Mouse (Mus musculus) urinary bladder, postnatal 36 days (tissue): ENCODE measurements around the gene Krt36.

Experiments
- DNase-seq, 2 experiments: peaks; one replicate each; pipeline ENCODE4 v3.0.0; 2022; ENCODE audit warnings: low spot score in 2 of 2, mixed read lengths in 1 of 2

The Krt36 gene

GRCm38 (mm10) chr11:100105576-100106122 lies at the start of gene Krt36:
TSS of gene Krt36 (minus strand) at chr11:100105626.
- DNase-seq, result no peak

DNA sequence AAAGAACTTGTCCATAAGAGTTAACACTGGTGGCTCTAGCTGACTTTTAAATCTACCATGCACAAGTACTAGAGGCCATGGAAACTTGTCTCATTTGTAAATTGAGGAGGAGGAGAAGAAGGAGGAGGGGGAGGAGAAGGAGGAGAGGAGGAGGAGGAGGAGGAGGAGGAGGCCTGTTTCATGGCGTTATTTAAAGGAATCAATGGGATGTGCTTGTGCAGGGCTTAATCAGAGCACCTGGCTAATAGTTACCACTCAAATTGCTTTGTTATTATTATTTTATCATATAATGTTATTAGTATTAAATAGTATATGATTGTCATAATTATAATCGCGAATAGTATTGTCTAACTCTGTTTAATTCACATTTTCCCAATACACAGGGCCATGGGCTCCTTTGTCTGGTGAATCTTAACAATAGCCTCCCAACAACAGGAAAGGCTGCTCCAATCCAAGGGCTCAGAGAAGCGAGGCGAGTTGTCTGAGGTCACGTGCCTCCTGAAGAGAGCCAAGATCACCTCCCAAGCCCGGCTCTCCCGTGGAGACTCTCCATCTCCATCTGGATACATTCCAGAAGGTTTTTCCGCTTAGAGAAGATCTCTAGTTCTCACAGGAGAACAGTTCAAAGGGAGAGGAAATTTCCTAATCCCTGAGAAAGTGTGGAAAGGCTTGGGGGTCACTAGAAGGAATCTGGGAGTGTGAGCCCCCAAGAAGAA lies 43.3 kb upstream of the Krt36 start, which contains the start of gene Krt19:
Gene Krt19 (minus strand): TSS at position 51 of the 716 bp plus-strand sequence.
- DNase-seq, result no peak

DNA sequence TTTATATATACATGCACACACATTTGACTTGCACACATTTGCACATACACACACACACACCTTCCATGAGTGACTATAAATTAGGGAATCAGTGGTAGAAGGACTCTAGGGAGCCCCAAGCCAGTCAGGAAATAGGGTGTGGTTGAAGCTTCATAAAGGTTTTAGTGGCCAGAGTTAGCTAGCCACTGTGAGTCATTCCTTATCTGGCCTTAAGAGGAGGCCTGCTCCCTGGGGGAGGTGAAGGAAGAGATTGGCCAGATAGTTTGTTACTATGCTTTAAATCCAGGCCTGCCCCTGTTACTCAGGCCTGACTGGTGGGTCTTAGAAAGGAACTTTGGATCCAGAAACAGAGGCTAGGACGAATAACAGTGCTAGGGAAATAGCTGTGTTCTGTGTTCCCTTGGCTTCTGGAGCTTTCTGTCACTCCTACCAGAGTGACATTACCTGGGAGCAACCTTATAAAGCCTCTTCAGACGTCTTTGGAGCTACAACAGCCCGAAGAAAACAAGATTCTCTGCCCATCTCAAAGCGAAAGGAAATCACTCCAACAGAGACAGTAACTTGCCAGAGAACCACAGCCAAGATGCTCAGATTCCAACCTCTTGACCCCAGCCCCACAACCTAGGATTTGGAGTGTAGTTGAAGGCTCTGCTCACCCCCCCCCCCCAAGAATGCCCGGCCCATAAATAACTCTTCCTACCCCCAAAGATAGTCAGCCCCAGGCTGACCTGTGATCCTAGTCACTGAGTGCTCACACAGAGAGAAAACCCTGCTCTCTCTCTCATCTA lies 42.3 kb upstream of the Krt36 start:
- no peak for DNase-seq

DNA sequence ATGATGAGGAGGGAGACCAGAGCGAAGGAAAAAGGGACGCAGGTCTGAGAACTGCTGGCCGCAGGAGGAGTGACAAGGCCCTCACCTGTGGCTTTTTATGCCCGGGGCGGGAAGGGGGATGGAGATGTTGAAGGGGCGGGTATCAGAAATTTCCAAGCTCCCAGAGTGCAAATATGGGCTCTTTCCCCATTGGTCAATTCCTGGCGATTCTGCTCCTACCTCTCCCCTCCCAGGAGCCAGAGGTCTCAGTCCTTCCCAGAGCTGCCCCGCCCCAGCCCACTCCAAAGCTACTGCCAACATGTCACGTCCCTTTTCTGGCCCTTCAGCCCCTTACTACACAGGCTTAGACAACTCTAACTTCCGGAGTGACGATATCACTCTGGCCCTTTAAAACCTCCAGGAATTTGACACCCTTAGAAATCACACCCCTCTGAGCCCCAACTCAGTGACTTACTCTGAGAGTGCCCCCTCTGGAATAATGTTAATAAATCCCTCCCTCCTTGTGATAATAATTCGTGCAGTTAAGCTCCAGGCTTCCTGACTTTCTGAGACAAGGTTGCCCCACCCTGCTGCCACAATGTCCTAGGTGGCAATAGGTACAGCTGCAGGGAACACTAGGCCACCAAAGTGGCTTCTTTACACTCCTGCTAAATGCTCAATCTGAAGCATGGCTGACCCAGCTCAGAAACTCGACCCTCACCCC lies 40.6 kb upstream of the Krt36 start:
- DNase-seq, result peak; percentile 70 to 76

DNA sequence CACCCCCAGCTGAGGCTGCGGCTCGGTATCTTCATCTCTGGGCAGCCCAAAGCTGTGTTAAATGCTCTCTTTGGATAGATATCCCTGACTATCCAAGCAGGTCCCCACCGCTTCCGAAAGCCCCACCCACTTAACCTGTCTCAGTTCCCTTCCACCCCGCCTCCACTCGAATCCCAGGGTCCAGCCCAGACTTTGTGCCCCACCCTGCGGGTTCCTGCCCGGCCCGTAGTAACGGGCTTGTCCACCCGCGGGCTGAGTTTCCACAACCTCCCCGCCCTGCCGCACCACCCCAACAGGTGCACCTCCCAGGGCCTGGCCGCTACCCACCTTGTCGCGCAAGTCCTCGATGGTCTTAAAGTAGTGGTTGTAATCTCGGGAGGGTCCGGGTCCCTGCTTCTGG lies 39.7 kb upstream of the Krt36 start:
- peak in 1 of 2 experiments; percentile 67 for DNase-seq

- peak in 1 of 2 experiments; percentile 57 for DNase-seq
Measured at GRCm38 (mm10) chr11:100140966-100141365, 35.5 kb upstream of the Krt36 start.

DNA sequence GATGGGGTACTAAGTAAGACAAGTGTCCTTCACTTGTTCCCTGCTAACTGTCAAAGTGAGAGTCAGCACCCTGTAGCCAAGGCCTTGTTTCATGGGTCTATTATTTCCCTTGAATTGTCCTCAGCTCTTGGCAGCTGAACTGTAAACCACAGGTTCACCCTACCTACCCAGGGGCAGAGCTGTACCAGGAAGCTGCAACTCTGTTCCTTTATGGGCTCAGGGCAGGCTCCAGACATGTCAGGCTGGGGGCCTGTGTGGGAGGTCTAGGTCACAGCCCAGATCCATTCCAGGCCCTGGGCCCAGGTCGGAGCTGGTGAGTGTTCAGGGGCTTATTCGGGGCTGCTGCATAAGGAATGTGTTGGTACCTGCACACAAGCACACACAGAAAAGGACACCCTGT lies 34.0 kb upstream of the Krt36 start:
- no peak for DNase-seq

DNA sequence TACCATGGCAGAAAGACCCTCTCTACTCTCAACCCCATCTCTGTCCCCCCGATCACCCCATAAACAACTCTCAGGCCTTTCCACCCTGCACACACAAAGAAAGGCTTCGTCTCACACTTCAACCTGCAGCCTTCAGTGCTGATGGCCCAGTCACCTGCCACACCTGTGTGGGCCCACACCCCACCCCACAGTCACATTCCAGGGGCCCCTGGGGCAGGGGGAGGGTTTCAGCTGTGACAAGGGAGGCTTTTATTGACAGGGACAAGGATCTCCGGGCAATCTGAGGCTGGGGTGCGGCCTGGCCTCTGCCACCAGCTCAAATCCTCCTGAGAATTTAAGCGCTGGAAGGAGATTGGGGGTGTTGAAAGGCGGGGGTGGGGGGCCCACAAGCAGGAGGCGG lies 33.4 kb upstream of the Krt36 start:
- DNase-seq, result no peak

GRCm38 (mm10) chr11:100137693-100138092 lies 32.3 kb upstream of the Krt36 start:
- no peak for DNase-seq

- DNase-seq, result peak in 1 of 2 experiments; percentile 69
Measured at GRCm38 (mm10) chr11:100136559-100136958, 31.1 kb upstream of the Krt36 start.

DNA sequence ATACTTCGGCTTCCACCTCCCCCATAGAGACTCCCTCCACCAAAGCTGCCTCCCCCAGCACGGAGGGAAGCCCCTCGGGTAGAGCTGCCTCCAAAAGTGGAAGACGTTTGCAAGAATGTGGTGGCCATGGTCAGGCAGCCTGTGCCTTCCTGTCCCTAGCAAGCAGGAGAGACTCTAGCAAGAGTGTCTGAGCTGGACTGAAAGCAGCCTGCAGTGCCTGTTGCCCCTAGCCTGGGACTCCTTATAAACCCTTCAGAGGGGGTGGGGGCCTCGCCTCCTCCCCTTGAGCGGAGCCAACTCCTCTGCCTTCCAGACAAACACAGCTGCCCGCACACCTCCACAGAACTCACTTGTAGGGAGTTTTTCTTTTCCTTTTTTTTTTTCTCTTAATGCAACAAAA lies 30.3 kb upstream of the Krt36 start, which contains the start of gene Krt15:
Gene Krt15 (minus strand): TSS at position 198 of the 400 bp plus-strand sequence.
- DNase-seq, result no peak

DNA sequence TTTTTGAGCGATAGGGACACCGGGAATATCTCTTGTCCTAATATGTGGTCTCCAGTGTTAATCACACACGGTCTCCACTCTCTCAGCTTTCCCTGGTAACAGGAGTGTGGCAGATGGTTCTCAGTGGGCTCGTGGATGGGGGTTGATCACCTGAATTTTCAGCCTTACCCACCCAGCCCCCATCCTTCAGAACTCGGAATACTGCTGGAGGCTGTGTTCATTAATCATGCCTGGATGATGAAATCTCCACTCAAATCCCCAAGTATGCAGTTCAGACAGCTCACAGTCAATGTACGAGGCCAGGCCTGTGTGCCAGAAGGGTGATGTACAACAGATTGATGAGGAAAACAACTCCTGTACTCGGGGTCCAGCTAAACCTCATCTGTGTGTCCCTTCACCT lies 19.5 kb upstream of the Krt36 start:
- DNase-seq, result no peak

GRCm38 (mm10) chr11:100121466-100121865 lies 16.0 kb upstream of the Krt36 start, which contains the start of gene Krt13:
TSS of gene Krt13 (minus strand) at chr11:100121566.
- no peak for DNase-seq

DNA sequence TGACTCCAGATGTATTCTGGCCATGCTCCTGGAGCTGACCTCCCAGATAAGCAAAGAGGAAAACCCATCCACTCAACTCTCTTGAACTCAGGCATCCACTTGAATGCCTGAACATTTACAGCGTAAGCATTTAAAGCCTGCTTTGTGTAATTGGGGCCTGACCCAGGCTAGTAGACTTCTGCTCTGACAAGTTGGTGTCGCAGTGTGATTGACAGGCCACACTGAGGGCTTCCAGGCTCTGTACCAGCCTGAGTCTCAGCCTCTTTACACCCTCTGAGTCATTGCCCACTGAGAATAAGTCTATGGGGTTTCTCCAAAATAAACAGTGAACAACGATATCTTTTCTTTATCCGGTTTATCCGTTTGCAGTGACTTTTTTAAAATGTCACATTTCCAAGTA lies 14.9 kb upstream of the Krt36 start:
- no peak for DNase-seq

GRCm38 (mm10) chr11:100113742-100114029 lies 8.3 kb upstream of the Krt36 start:
- DNase-seq, result peak in 1 of 2 experiments; percentile 65

GRCm38 (mm10) chr11:100112935-100113741 lies 7.7 kb upstream of the Krt36 start:
- DNase-seq, result no peak

GRCm38 (mm10) chr11:100102693-100103429 lies 2.6 kb downstream of the Krt36 start:
- no peak for DNase-seq

GRCm38 (mm10) chr11:100100391-100100790 lies 5.0 kb downstream of the Krt36 start:
- no peak for DNase-seq

GRCm38 (mm10) chr11:100097819-100098218 lies 7.6 kb downstream of the Krt36 start:
- DNase-seq, result no peak

DNA sequence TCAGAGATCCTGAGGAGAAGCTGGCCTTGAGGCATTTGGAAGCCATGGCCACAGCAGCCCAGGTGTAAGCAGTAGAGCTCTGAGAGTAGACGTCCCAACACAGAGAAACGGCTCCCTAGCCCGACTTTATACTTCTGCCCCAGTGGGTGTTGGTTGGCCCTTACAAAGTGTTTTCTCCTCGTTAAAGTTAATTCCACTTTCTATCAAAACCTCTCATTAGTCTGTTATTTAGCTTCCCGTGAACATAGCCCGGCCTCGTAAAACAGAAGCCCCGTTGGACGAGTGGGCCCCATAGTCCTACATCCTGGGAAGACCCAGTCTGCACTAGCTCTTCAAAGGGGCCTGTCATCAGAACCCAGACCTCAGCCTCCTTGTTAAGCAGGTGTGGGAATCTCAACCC lies 9.3 kb downstream of the Krt36 start, which contains the start of gene Krt35:
Gene Krt35 (minus strand): TSS at position 101 of the 400 bp plus-strand sequence.
- DNase-seq, result no peak
